Mouse (Mus musculus) megakaryocyte, embryonic 14.5 days (primary cell): ENCODE results near the gene Gm9837. TPM values are rescaled to one million over a fixed set of nuclear protein-coding genes. Genes with fewer than 3 reads are reported as not detected.

Source experiments
- H3K27me3 ChIP-seq: replicated peaks from 2 replicates; pipeline ENCODE3; 2012; ENCODE audit warnings: inconsistent platforms
- H3K36me3 ChIP-seq: replicated peaks from 2 replicates; pipeline ENCODE3; 2012; ENCODE audit warnings: low read length, inconsistent platforms, mixed read lengths
- H3K4me1 ChIP-seq: 2 replicates; pipeline ENCODE4 v1.6.1; 2012; ENCODE audit warnings: inconsistent platforms
- H3K4me3 ChIP-seq: replicated peaks from 2 replicates; pipeline ENCODE3; 2012; ENCODE audit warnings: moderate library complexity, mild to moderate bottlenecking, inconsistent platforms
- H3K9me3 ChIP-seq: 2 replicates; pipeline ENCODE4 v1.6.1; 2012; ENCODE audit warnings: inconsistent platforms
- FLI1 ChIP-seq: IDR thresholded peaks from 2 replicates; pipeline ENCODE4 v1.6.1; 2012; ENCODE audit warnings: low read length, inconsistent platforms, mixed read lengths
- GATA1 ChIP-seq: IDR thresholded peaks from 3 replicates; pipeline ENCODE4 v1.6.1; 2012; ENCODE audit warnings: mixed read lengths, low read length, inconsistent platforms, borderline replicate concordance
- polyA plus RNA-seq: library from polyadenylated mRNA; stranded (reverse); fragments of >175 nt; gene quantifications from 2 replicates; pipeline ENCODE4 v1.2.3, GENCODE M21; 2012; ENCODE audit warnings: low replicate concordance; ENCODE audit not compliant: insufficient read depth

Gm9837 gene
- polyA plus RNA-seq, 1 experiment, result not detected

DNA sequence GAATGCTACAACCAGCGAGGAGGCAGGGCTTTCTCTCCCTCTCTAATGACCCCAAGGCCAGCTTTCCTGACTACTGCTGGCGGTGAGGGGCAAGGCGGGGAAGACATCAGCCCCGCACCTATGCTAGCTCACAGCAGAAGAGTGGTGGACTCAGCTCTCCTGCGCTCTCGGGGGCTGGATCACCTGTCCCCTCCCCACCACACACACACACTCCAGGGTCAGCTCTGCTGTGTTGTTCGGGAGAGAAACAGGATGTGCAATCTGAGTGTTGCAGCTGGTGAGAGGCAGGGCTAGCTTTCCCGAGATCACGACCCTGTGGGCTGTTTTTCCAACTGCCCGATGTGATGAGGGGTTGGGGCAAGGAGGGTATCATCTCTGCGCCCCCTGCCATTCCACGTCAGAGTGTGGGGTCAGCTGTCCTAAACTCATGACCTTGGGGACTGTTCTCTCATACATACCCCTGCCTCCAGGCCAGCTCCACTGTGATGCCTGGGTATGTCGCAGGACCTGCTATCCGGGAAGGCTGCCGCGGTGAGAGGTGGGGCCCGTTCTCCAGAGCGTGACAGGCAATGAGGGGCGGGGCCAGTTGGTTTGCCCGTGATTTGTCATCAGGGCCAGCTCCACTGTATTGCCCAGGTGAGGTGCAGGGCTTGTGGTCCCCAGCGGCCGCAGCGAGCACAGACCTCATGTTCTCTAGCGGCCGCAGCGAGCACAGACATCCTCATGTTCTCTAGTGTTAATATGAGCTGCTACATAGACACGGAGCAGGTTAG, 16.7 kb upstream of the Gm9837 start:
- H3K4me3 ChIP-seq, result peak overlapping the region; percentile 80
- TF ChIP-seq GATA1, result no peak
- no peak for TF ChIP-seq FLI1
- H3K27me3 ChIP-seq, result peaks cover 27% of the 10 kb centered on the region
- peaks cover 40% of the 10 kb centered on the region for H3K4me1 ChIP-seq
- no peaks in the 10 kb centered on the region for H3K36me3 ChIP-seq
- H3K9me3 ChIP-seq, result peaks cover 7% of the 10 kb centered on the region; the same call in 1 of the 2 replicates

DNA sequence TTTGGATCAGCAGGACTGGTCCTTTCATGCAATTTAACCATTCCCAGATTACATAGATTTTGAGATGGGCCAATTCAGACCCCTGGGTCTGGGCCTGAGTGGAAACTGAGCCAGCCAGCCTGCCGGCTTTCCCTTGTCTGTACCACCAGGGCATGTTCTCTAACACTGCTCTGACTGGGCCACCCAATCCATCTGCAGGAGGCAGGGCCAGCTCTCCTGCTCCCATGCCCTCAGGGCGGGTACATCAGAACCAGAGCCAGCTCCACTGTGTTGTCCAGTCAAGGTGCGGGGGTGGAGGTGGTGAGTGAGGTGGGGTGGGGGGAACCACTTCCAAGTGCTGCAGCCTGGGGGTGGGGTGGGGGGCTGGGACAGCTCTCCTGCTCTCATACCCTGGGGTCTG, 16.1 kb upstream of the Gm9837 start:
- Histone ChIP-seq H3K9me3 (peaks cover 7% of the 10 kb centered on the region; the same call in 1 of the 2 replicates), H3K4me3 (no peak overlapping the region), H3K4me1 (peaks cover 38% of the 10 kb centered on the region), H3K36me3 (no peaks in the 10 kb centered on the region), H3K27me3 (peaks cover 29% of the 10 kb centered on the region)
- TF ChIP-seq GATA1 (no peak), FLI1 (no peak)

- no peak overlapping the region for H3K4me3 ChIP-seq
- no peaks in the 10 kb centered on the region for H3K36me3 ChIP-seq
- peaks cover 7% of the 10 kb centered on the region; the same call in 1 of the 2 replicates for H3K9me3 ChIP-seq
- no peak for TF ChIP-seq GATA1
- TF ChIP-seq FLI1, result no peak
- H3K4me1 ChIP-seq, result peaks cover 45% of the 10 kb centered on the region
- peaks cover 32% of the 10 kb centered on the region for H3K27me3 ChIP-seq
These were observed 15.4 kb upstream of the Gm9837 start for GRCm38 (mm10) chr11:53485719-53486118.

GRCm38 (mm10) chr11:53483159-53483891, 13.0 kb upstream of the Gm9837 start:
- H3K4me3 ChIP-seq, result no peak overlapping the region
- TF ChIP-seq GATA1 (no peak), FLI1 (no peak)

DNA sequence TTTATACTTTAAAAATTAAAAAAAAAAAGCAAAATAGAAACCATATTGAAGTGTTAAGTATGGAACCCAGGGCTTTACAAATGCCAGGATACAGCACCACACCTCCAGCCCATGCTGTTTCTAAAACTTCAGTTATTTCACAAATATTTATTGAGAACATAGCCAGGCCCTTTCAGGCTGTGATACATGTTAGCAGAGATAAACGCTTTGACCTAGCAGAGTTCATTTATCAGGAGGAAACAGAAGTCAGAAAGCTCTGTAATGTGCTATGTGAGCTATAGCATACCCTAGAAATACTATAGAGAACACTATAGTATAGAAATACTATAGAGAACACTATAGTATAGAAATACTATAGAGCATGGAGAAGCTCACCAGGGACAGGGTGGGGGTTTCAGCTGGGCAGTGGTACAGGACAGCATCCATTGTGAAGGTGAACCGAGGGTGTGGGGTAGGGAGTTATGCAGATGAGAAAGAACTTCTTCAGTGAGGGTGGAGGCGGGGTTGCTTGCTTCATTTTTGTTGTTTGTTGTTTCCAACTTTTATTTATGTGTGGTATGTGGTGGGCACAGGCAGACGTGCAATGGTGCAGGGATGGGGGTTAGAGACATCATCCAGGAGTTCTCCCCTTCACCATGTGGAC, 10.9 kb upstream of the Gm9837 start:
- peaks cover 41% of the 10 kb centered on the region for H3K4me1 ChIP-seq
- H3K9me3 ChIP-seq, result peaks cover 20% of the 10 kb centered on the region
- H3K27me3 ChIP-seq, result peaks cover 52% of the 10 kb centered on the region
- H3K4me3 ChIP-seq, result no peak overlapping the region
- H3K36me3 ChIP-seq, result no peaks in the 10 kb centered on the region
- no peak for TF ChIP-seq GATA1
- no peak for TF ChIP-seq FLI1

More at GRCm38 (mm10) chr11:53483159-53483891, 13.0 kb upstream of the Gm9837 start:
- Histone ChIP-seq H3K9me3 (peaks cover 14% of the 10 kb centered on the region), H3K4me1 (peaks cover 58% of the 10 kb centered on the region), H3K27me3 (peaks cover 54% of the 10 kb centered on the region), H3K36me3 (no peaks in the 10 kb centered on the region)

GRCm38 (mm10) chr11:53479783-53480301, 9.6 kb upstream of the Gm9837 start, which contains the start of the genes Gm9945 and Sowaha:
Gm9945 (plus strand) TSS chr11:53480166.
Sowaha (minus strand) TSS chr11:53480274.
- peaks cover 49% of the 10 kb centered on the region for H3K4me1 ChIP-seq

GRCm38 (mm10) chr11:53479171-53479782, 9.0 kb upstream of the Gm9837 start:
- Histone ChIP-seq H3K4me3 (peak overlapping the region; percentile 89), H3K9me3 (peaks cover 13% of the 10 kb centered on the region), H3K36me3 (no peaks in the 10 kb centered on the region), H3K27me3 (peaks cover 68% of the 10 kb centered on the region), H3K4me1 (peaks cover 49% of the 10 kb centered on the region)
- TF ChIP-seq FLI1 (no peak), GATA1 (no peak)

More at GRCm38 (mm10) chr11:53479783-53480301, 9.6 kb upstream of the Gm9837 start, which contains the start of the genes Gm9945 and Sowaha:
- H3K9me3 ChIP-seq, result peaks cover 13% of the 10 kb centered on the region
- no peak for TF ChIP-seq FLI1
- TF ChIP-seq GATA1, result no peak
- peaks cover 62% of the 10 kb centered on the region for H3K27me3 ChIP-seq
- H3K36me3 ChIP-seq, result no peaks in the 10 kb centered on the region
- peak within 1 kb of the TSS; percentile 89 for H3K4me3 ChIP-seq

DNA sequence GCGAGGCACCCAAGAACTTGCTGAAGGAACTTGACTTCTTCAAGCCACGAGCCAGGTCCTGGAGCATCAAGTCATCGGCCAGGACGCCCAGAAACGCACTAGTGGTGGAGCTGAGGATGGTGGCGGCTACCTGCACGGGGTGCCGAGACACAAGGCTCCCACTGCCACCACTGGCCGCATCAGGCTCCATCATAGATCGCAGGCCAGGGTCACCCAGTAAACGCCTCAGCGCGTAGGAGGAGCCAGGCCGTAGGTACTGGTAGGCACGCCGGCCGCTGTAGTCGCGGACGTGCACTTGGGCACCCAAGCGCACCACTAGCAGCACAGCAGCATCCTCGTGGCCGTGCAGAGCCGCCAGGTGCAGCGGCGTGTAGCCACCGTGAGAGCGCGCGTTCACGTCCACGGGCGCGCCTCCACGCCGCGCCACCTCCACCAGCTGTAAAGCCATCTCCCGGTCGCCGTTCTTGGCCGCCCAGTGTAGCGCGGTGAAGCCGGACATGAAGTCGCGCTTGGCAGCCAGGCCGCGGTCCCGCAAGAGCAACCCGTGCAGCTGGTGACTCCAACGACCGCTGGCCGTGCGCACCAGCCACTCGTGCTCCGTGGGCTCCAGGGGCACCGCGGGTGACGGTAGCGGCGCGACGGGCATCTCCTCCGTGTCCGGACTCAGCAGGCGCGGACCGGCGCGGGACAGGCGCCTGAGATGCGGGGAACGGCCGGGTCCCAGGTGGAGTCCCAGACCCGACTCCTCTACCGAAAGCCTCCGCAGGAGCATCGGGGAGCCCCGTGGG, 8.3 kb upstream of the Gm9837 start:
- Histone ChIP-seq H3K4me1 (peaks cover 47% of the 10 kb centered on the region), H3K4me3 (peak overlapping the region; percentile 89), H3K27me3 (peaks cover 74% of the 10 kb centered on the region), H3K36me3 (no peaks in the 10 kb centered on the region), H3K9me3 (peaks cover 14% of the 10 kb centered on the region)
- TF ChIP-seq FLI1 (no peak), GATA1 (no peak)

GRCm38 (mm10) chr11:53477833-53478232, 7.6 kb upstream of the Gm9837 start:
- TF ChIP-seq FLI1, result no peak
- no peak for TF ChIP-seq GATA1
- Histone ChIP-seq H3K4me1 (peaks cover 47% of the 10 kb centered on the region), H3K36me3 (no peaks in the 10 kb centered on the region), H3K4me3 (no peak overlapping the region), H3K27me3 (peaks cover 76% of the 10 kb centered on the region), H3K9me3 (peaks cover 19% of the 10 kb centered on the region)
